Mouse (Mus musculus) cerebellum, postnatal 4 days (tissue): ENCODE data around the gene Tmem132a.

Source experiments
- DNase-seq, 2 experiments: peaks; one replicate each; pipeline ENCODE4 v3.0.0; 2022; ENCODE audit warnings: low spot score in 2 of 2, mixed read lengths in 1 of 2

Tmem132a gene

DNA sequence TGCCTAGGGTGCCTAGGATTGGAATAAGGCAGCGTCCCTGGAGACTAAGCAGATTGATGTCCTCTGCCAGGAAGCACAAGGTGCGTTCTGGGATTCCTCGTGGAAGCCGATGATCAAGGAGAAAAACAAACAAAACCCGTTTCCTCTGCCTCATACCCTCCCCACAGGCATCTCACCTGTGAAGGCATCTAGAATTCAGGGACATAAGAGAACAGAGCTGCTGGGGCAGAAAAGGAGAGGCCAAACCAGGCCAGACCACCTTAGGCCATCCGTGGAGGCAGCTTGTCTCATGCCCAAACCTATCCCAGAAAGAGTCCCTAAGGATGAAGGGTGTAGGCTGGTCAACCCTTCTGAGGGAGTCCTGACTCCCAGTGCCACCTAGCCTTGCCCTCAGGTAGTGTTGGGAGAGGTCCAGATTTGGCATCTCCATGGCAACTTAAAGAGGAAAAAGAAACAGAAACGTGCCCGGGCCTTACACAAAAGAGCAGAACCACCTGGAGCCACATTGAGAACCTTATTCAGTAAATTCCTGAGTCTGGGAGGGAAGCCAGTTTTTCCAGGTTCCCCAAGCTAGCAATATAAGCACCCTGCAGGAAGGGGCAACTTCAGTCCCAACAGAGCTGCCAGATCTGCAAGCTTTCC lies at the start of gene Tmem132a:
Tmem132a (minus strand) TSS at position 55 of the 642 bp plus-strand sequence.
- no peak for DNase-seq

DNA sequence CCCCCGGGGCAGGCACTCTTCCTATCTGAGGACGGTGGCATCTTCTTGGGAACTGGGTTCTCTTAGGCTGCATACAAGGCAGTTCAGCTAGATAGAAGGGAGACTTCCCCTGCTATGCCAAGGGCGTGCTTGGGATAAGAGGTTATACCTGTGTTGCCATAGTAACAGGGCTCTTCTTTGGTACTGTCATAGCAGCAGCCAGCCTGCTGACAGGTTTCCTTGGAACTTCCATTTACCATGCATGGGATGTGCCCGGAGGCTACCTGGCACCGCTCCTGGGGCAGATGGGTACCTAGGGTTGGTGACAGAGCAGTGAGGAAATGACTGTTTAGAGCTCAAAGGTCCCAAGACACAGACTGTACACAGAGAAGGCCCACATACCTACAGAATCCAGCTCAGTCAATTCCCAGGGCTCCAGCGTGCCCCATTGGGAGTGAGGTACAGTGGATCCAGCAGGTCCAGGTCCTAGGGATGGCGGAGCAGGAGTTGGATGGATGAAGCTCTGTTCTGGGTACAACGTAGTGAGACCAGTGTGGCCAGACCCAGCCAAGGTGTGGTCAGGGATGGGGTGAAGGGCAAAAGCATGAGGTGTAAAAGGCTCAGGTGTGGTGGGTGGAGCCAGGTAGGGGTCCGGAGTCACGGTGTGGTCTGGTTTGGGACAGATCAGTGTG lies 48.7 kb upstream of the Tmem132a start:
- DNase-seq: no peak

DNA sequence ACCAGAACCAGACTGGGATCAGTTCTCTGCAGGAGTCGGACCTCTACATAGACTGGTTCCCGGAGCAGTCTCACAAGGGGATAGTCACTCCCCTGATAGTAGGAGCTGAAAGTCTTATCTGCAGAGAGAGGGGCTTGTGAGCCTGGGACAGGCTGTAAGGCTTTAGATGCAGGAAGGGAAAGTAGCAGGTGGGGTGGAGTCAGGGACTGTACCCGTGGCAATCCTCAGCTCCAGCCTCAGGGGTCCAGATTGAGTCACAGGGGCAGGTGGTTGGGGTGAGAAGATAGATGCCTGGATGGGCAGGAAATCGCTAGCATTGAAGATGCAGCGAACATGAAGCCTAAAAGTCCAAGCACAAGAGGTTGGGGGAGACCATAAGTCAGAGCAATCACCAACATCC lies 46.8 kb upstream of the Tmem132a start:
- DNase-seq: no peak

DNA sequence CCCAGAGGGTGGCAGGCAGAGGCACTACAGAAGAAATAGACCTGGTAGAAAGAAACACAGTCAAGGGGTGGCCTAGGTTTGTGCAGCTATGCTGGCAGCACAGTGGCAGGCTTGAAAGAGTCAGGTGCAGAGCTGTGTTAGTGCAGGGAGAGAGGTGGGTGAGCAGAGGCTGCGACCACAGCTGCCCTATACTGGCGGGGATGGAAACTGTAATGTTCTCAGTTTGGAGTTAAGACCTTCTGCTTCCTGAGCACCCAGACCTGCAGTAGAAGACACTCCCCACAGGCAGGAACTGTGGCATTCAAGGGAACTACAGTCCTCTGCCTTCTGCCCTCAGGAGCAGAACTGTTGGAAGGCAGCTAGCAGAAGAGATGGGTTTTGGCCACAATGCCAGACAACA lies 45.1 kb upstream of the Tmem132a start:
- DNase-seq: no peak

DNA sequence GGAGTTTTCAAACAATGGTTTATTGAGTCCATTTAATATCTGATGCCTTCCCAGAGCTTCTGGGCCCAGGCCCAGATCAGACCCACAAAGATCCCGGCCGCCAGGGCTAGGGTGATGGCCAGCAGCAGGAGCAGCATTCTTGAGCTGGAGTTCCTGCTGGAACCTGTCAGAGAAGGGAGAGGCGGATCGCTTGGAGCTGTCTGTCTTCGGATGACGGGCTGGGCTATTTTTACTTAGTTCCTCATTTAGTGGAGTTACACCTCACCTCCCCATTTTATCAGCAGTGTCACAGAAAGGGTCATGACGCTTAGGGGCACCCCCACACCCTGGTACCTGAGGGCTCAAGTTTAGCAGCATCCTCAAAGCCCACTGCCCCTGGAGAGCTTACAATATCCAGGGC lies 44.6 kb upstream of the Tmem132a start:
- DNase-seq: no peak

DNA sequence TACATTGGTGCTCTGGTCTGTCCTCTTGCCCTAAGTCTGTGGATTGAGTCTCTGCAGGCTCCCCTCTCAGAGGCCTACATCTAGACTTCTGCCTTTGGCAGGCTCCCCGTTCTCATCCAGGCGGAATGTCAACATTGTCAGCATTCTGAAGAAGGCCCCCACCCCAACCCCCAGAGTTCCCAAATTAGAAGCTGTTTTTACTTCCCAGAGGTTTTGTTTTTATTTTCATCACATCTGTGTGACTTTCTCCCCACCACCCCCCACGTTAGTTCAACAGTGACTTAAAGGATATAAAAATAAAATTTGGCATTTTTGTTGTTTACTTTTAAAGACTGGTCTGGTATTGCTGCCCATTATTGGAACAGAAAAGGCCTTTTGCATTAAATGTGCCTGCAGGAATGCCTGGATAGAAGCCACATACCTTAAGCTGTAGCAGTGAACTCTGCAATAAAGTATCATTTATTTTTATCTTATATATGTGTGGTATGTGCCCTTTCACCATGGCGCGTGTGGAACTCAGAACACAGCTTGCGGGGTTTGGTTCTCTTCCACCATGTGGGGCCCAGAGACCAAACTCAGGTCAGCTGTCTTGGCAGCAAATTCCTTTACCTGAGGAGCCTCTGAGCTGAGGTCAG lies 39.5 kb upstream of the Tmem132a start:
- DNase-seq: no peak

DNA sequence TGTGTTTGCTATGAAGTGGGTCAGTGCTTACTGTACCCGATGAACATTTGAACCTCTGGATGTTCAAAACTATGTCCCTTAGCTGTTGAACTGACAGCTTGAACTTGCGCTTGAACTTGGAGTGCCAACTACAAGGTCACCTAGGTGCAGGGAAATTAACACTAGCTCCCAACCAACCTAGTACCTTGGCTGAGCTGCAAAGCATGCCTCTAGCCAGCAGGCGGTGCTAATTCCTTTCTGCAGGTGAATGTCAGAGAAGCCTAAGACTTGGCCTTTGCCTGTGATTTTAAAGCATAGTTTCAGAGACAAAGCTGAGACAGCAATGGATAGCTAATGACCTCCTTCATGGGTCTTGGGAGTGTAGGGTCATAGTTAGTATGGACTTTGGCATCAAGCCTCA lies 38.2 kb upstream of the Tmem132a start:
- peak in 1 of 2 experiments; percentile 47 for DNase-seq

DNA sequence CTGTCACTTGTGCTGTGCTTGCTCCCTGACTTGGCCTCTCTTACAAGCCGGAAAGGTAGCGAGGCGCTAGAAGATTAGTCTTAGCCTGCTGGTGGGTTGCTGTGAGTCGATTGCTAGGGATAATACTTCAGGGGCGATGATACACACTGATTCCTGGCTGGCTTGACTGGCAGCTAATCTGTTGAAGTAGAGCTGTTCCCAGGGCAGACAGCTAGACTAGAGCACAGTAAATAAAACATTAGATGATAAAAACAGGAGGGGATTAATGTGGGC lies 35.9 kb upstream of the Tmem132a start:
- DNase-seq: no peak

DNA sequence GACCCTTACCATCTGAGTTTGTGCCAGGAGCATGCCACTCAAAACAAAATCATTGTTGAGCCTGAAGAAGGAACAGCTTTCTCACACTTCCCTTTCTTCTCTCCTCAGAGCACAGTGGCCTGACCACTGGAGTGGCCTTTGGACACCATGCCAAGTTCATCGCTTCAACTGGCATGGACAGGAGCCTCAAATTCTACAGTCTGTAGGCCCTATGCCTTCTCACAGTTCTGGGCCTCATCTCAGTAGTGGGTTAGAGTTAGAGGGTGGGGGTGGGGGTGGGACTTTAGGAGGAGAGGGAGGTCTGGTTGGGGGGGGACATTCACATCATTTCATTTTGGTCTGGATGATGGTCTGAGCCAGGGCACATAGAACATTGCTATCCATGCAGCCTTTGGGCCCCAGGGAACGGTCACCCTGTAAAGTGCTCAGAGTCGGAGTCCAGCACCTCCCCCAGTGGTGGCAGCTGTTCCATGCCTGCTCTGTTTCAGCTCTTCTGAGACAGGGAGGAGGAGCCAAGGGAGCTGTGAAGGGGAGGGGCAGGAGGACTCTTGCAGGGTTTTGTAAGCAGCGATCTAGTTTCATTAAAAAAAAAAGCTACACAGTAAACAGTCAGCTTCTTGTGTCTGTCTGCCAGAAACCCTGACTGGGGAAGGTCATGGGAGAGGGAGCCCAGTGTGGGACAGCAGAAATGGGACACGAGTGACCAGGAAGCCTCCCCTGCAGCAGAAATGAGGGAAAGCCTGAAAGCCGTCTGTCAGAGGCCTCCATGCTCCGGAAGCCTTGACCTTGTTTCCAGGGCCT lies 35.4 kb upstream of the Tmem132a start:
- DNase-seq: no peak

DNA sequence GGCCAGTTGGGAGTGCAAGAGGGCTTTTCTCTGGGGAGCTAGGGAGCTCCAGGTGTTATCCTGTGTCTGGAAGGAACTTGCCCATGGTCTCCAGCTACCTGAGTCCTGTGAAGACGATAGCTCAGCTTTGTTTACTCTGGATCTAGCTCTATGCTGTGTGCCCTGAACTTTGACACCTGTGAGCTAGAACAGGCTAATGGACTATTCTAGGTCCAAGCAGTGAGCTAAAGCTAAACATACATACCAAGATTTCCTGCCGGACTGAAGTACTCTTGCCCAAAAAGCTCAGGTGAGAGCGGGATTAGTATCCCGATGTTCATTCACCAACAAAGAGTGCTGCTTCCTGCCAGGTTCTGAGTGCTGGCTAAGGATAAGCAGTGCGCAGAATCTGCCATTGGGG lies 34.8 kb upstream of the Tmem132a start:
- DNase-seq: no peak

DNA sequence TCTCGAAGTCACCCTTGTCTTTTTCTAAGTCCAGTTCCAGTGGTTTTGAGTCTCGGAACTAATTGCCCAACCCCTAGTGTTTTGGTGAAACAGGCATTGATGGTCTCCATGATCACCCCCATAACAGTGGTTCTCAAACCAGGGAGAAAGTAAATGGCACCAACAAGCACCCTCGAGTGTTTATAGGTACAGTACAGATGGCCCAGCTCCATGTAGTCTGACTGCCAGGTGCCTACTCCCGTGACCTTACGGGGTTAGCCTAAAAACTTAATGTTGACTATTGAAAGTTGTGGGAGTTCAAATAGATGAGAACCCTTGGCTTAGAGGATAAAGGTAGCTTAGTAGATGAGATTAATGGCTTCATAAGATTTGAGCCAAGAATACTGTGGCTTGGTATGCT lies 31.3 kb upstream of the Tmem132a start:
- DNase-seq: no peak

DNA sequence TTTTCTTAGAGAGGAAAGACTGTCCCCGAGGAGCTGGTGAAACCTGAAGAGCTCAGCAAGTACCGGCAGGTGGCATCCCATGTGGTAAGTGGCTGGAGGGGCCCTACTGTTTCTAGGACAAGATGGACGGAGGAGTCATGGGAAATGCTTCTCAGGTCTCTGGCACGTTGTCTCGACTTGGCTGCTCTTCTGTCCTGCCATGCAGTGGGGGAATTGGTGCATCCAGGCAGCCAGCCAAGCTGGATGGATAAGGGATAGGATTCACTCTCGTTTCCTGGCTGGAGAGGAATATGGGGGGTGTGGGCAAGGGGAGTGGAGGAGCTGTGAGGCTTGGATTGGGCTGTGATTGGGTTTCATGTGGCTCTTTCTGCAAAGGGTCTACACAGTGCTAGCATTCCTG lies 30.6 kb upstream of the Tmem132a start:
- DNase-seq: no peak

DNA sequence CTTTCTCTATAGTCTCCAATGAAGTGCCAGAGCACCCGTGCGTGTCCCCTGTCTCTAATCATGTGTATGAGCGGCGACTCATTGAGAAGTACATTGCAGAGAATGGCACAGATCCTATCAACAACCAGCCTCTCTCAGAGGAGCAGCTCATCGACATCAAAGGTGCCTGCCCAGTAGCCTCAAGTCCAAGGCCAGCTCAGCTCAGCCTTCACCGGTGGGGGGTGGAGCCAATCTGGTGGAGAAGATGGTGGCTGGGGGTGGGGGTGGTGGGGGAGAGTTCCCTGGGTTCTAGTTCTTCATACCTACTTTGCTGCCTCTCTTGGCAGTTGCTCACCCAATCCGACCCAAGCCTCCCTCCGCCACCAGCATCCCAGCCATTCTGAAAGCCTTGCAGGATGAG lies 27.8 kb upstream of the Tmem132a start:
- DNase-seq: no peak

DNA sequence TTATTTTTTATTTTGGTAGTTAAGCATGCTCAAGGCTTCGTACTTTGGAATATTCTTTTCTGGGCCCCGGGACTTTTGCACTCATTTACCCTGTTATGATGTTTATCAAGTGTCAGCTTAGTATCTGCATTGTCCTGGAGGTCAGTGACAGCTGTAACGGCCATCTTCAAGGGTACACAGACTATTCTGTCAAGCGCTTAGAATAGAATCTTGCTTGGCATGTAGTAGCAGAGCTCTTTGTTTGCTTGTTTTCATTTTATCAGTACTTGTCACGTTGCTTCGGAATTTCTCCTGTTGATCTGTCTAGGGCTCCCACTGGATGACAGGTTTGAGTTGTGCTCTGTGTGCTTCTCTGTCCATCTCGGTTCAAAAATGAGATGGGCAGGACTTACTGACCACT lies 27.1 kb upstream of the Tmem132a start:
- no peak for DNase-seq

DNA sequence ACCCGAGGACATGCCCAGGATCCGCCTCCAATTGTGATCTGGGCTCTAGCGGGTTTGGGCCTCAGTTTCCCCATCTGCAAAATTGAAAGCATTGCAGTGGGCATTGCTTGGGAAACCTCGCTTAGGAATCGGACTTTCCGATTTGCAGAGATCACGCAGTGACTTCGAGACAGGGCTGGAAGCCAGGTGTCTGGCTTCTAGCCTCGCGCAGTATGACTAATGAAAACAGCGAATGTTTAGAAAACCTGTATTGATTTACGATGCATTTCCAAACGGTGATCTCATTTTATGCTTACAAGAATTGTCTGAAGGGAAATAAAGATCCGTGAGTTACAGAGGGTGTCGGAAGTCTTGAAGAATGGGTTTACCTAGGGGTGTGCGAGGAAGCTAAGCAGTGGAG lies 26.0 kb upstream of the Tmem132a start:
- DNase-seq: no peak

DNA sequence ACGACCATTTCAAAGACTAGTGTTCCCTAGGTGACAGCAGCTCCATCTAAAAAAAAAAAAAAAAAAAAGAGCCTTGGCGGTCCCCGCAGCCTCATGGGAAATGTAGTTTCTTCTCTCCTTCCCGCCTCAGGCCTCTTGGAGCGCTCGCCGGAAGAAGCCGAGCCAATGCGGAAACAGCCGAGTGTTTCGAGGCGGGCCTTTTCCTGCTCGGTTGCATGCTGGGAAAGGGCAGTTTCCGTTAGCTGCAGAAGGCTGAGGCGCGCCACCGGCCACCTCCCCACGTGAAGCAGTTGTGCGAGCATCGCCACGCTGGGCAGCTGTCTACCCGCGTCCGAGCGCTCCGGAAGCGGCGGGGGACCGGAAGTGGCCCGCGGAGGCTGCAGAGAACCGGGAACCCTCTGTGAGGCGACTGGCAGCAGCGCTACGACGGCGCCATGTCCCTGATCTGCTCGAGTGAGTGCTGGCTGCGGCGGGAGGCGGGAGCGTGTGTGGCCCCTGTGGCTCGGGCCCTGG lies 25.3 kb upstream of the Tmem132a start, which contains the start of gene Prpf19:
Prpf19 (plus strand) TSS at position 216 of the 513 bp plus-strand sequence.
- DNase-seq: peak; percentile 96 to 98

DNA sequence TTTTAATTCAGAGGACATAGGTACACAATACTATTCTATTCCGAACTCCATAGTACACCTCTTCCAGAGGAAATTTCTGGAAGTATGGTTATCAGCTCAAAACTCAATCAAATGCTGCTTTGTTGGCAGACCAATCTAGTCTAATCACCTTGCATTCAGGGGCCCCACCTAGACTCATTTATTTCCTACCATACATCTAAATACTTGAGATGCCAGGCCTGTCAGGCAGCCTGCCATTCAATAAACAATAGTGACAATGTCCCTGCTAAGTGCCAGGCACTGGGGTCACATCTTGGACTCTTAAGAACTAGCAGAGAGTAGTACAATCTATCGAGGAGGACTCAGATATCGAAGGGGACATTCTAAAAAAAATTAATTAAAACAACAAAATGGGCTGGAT lies 22.5 kb upstream of the Tmem132a start:
- DNase-seq: no peak

DNA sequence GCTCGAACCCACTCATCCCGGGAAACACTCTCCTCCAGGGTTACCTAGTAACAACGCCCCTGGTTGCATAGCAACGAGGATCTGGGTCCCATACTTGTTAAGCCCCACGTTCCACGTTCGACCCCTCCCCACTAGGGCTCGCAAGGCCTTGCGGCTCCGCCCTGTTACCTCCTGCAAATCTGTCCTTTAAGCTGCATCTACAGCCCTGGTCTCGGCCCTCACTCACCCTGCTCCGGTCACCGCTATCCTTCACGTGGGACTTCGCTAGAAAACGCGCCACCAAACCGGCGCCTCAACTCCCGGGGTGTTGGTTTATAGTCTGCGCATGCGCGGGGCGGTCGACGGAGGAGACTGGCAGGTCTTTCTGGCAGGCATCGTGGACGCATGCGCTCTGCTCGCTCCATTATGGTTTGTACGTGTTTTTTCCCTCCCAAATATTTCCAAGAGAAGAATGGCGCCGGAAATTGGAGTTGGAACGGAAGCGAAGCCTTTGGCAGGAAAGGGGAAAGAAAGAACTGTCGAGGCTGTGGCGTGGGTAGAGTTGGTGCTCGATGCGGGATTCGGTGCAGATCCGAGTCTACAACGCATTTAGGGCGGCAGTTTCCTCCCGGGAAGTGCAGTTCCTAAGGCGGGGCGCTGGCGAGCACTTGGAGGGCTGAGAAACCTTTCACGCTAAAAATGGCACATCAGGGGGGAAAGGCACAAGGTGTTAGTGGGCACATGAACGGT lies 11.8 kb upstream of the Tmem132a start, which contains the start of gene Tmem109:
Tmem109 (minus strand) TSS at position 576 of the 729 bp plus-strand sequence.
- DNase-seq: peak; percentile 79 to 91

DNA sequence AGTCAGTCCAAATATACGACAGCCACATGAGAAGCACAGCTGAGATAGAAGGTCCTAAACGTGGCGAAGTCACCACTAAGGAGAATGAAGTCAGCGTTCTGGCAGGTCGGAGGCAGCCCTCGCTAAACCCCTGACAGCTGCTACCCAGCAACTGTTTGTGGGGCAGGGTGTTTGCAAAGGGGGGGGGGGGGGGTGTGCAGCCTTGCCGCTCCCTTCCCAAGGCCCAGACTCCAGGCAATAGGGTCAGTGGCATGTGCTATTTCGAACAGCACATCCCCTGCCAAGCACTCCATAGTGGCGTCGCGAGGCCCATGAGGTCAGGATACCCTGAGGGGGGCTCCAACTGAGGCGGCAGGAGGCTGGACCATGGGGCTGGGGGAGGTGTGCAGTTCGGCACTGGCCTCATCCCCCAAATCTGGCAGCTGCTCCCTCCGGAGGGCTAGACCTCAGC lies 11.3 kb upstream of the Tmem132a start:
- no peak for DNase-seq

DNA sequence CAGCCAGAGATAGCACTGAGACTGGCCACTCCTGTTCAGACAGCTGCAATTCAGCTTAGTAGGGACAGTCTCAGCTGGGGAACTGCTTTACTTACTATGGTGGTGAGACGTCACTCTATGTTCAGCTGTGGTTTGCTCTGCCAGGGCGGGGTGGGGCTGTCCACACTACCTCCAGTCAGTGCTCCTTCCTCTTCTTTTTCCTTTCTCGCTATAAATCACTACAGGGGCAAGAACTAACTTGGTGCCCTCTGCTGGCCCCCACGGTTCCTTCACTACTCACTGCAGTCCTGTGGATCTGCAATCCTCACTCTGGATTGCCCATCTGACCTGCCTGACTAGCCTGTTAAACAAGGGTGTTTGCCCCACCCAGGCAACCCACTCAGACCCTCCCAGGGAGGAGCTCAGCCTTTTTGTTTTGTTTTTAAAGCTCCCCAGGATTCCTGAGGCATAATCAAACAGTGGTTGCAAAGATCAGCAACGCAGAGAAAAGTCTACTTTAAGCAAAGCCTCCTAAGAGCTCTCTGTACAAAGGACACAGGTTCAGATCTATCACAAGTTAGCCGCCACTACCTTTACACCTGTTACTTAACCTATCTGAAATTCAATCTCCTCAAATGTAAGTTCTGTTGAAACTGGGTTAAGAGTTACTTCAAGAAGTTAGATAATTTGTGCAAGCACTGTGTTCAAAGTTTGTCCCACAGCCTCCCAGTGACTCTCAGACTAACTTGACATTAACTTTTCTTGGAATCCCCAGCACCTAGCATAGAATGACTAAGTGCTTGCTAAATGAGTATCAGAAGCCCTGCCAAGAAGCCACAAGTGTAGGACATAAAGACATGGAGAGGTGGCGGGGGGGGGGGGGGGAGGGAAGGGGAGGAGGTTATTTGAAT lies 10.6 kb upstream of the Tmem132a start:
- DNase-seq: no peak
